Mouse (Mus musculus) CH12.LX (cell line): ENCODE results near the gene Bckdk.

ENCODE experiments used
- CTCF ChIP-seq, 2 experiments: IDR thresholded peaks in 1 of 2; conservative IDR thresholded peaks in 1 of 2; 2 replicates each; pipeline ENCODE4 v1.5.1; 2011 to 2012; ENCODE audit warnings: low read depth in 2 of 2, low read length in 2 of 2, improper control_type of control experiment in 1 of 2, inconsistent platforms in 1 of 2, mild to moderate bottlenecking in 1 of 2, moderate library complexity in 1 of 2
- JUND ChIP-seq: conservative IDR thresholded peaks from 2 replicates; pipeline ENCODE4 v1.6.1; 2011; ENCODE audit warnings: low read depth, low read length, improper control_type of control experiment
- USF1 ChIP-seq: IDR thresholded peaks from 2 replicates; pipeline ENCODE4 v1.6.1; 2014; ENCODE audit warnings: low read depth, mild to moderate bottlenecking, inconsistent platforms, low read length, improper control_type of control experiment
- ZKSCAN1 ChIP-seq: IDR thresholded peaks from 2 replicates; pipeline ENCODE4 v1.6.1; 2012; ENCODE audit warnings: low read depth, inconsistent platforms, low read length, improper control_type of control experiment, borderline replicate concordance
- ZNF384 ChIP-seq: IDR thresholded peaks from 2 replicates; pipeline ENCODE4 v1.6.1; 2012; ENCODE audit warnings: low read depth, low read length, improper control_type of control experiment, inconsistent platforms

DNA sequence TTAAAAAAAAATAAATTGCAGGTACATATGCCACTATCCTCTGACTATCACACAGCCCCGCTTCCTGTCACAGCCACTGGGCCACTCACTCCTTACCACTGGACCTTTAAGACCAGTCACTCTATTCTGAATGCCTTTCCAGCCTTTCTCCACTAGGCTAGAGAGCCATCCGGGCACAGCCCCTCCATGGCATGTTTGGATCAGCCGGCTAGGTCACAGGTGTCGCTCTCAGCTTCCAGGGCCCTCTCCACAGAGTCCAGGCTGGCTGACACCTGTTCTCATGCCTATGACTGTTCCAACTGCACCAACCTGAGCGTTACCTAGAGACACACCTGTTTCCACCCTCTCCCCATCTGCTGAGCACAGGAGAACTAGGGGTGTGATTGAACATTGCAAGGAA, 24.7 kb downstream of the Bckdk start:
- TF ChIP-seq ZKSCAN1 (no peak), ZNF384 (no peak), CTCF (conservative IDR thresholded peaks at IDR 0.05 in 1 of 2, IDR thresholded peaks at IDR 0.05 in 1 of 2; ENCODE audit: low read depth in 2 of 2, low read length in 2 of 2) (no peak), JUND (no peak), USF1 (no peak)
